Mouse (Mus musculus) common myeloid progenitor, adult 5-6 weeks (primary cell): ENCODE measurements around the gene Klk15. TPM values are rescaled to one million over a fixed set of nuclear protein-coding genes. Genes with fewer than 3 reads are reported as not detected.
"Not testable (repeated sequence)": the region's sequence is repeated elsewhere in the genome, so short reads cannot be mapped to it uniquely, and the experiment has no call there.

ENCODE experiments used
- ATAC-seq: replicated peaks from 2 replicates; pipeline ENCODE4 v1.8.0; 2016; ENCODE audit warnings: low read depth, mild to moderate bottlenecking, moderate TSS enrichment, inconsistent platforms; ENCODE audit not compliant: poor library complexity, severe bottlenecking
- total RNA-seq: library from RNA; stranded (forward); fragments of 200-1000, 187-1606 nt; gene quantifications from 2 replicates; pipeline ENCODE4 v1.2.3, GENCODE M21; 2017

Klk15 gene
- not detected in 2 replicates for total RNA-seq

- no peak for ATAC-seq
Observed at GRCm38 (mm10) chr7:43933440-43933839, at the start of gene Klk15. TSS of gene Klk15 (plus strand) at chr7:43933740.

GRCm38 (mm10) chr7:43891365-43891764 lies 42.2 kb upstream of the Klk15 start:
- ATAC-seq: no peak

- ATAC-seq: no peak
Observed at GRCm38 (mm10) chr7:43891788-43892187, 41.8 kb upstream of the Klk15 start.

- peak; percentile 95 for ATAC-seq
Observed at GRCm38 (mm10) chr7:43894836-43895235, 38.7 kb upstream of the Klk15 start.

GRCm38 (mm10) chr7:43914821-43915220 lies 18.7 kb upstream of the Klk15 start:
- ATAC-seq: no peak

GRCm38 (mm10) chr7:43918426-43918825 lies 15.1 kb upstream of the Klk15 start:
- ATAC-seq: no peak

GRCm38 (mm10) chr7:43918871-43919270 lies 14.7 kb upstream of the Klk15 start:
- ATAC-seq: no peak

- peak; percentile 74 for ATAC-seq
Observed at GRCm38 (mm10) chr7:43919559-43920451, 13.7 kb upstream of the Klk15 start.

- ATAC-seq: peak; percentile 46
Observed at GRCm38 (mm10) chr7:43920582-43920981, 13.0 kb upstream of the Klk15 start.

GRCm38 (mm10) chr7:43921087-43921486 lies 12.5 kb upstream of the Klk15 start:
- peak; percentile 64 for ATAC-seq

- ATAC-seq: no peak
Observed at GRCm38 (mm10) chr7:43921941-43922340, 11.6 kb upstream of the Klk15 start.

GRCm38 (mm10) chr7:43925985-43926384 lies 7.6 kb upstream of the Klk15 start:
- 0 out of 2 replicates have a peak, but pooled peaks have one; percentile 33 for ATAC-seq

GRCm38 (mm10) chr7:43928521-43928920 lies 5.0 kb upstream of the Klk15 start:
- ATAC-seq: peak; percentile 51; the same call in 1 of the 2 replicates

GRCm38 (mm10) chr7:43932337-43932736 lies 1.2 kb upstream of the Klk15 start:
- ATAC-seq: no peak

GRCm38 (mm10) chr7:43934747-43935146 lies 1.2 kb downstream of the Klk15 start:
- ATAC-seq: no peak

- ATAC-seq: no peak
Observed at GRCm38 (mm10) chr7:43936551-43936950, 3.0 kb downstream of the Klk15 start.

GRCm38 (mm10) chr7:43942293-43942692 lies 8.8 kb downstream of the Klk15 start:
- not testable (repeated sequence) for ATAC-seq

- no peak for ATAC-seq
Observed at GRCm38 (mm10) chr7:43944727-43945264, 11.3 kb downstream of the Klk15 start.

- no peak for ATAC-seq
Observed at GRCm38 (mm10) chr7:43950364-43950763, 16.8 kb downstream of the Klk15 start, which contains the start of gene Klk1b8. TSS of gene Klk1b8 (plus strand) at chr7:43950664.

- no peak for ATAC-seq
Observed at GRCm38 (mm10) chr7:43952703-43953102, 19.2 kb downstream of the Klk15 start.

- no peak for ATAC-seq
Observed at GRCm38 (mm10) chr7:43966451-43966850, 32.9 kb downstream of the Klk15 start, which contains the start of gene Klk1b1. TSS of gene Klk1b1 (plus strand) at chr7:43966751.
